Mouse (Mus musculus) small intestine, adult 10 weeks (tissue): ENCODE data around the gene Slc25a27. TPM values are rescaled to one million over a fixed set of nuclear protein-coding genes. Genes with fewer than 3 reads are reported as not detected.

Source experiments
- polyA plus RNA-seq: library from polyadenylated mRNA; stranded (reverse); fragments of 350-450 nt; fragmentation: Illumina TruSeq; extraction: RNeasy Lipid Tissue Mini Kit (QIAGEN cat#74804); gene quantifications from one replicate; pipeline ENCODE4 v1.2.3, GENCODE M21; 2014; ENCODE audit warnings: low replicate concordance

Slc25a27 gene
- polyA plus RNA-seq: 1.3 TPM

DNA sequence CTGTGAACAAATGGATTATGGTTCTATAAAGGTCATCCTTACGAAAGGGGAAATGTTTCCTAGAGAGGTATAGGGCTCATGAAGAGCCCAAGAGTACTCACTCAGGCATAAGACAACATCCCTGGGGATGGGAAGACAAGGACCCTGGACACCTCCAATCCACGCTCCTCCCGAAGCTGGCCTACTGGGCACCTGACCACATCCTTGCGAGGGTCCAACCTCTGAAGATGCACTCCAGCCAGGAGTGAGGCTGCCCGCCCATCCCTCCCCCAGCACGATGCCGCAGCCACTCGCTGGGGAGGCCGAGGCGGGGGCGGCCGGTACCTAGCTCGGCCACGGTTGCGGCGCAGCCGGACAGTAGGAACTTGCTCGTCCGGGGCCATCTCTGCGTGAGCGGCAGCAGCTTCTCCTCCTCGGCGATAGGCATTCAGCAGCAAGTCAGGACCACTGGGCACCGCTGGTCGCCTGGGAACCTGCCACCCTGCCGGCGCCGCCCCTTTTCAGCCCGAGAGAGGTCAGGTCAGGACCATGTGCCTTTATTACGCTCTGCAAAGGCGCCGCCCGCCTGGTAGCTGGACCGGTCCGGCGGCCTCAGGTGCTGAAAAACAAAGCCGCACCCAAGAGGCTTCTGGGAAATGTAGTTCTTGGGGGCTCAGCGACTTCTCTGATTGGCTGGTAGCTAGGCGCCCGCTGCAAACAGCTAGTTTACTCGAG lies at the start of gene Slc25a27:
Gene Slc25a27 (minus strand): TSS at position 639 of the 714 bp plus-strand sequence.

DNA sequence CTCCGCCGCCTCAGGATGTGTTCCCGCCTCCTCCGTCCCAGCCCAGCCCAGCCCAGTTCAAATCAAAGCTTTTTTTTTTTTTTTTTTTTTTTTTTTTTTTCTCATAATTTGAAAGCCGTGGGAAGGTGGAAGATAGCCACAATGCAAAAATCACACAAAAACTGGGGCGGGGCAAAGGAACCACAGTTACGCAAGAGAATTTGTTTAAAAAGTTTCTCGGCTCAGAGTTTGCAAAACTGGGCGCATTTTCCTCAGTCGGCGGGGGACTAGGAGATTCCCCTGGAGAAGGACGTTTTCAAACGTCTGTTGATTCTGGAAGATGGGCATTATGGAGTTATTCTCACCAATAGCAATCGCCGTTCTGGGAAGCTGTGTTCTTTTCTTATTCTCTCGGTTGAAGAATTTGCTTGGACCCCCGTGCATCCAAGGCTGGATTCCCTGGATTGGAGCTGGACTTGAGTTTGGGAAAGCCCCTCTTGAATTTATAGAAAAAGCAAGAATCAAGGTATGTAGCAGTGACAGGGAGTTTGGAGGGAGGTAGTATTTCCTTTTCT lies 353 bp upstream of the Slc25a27 start, which contains the start of gene Cyp39a1:
Gene Cyp39a1 (plus strand): TSS at position 136 of the 554 bp plus-strand sequence.

DNA sequence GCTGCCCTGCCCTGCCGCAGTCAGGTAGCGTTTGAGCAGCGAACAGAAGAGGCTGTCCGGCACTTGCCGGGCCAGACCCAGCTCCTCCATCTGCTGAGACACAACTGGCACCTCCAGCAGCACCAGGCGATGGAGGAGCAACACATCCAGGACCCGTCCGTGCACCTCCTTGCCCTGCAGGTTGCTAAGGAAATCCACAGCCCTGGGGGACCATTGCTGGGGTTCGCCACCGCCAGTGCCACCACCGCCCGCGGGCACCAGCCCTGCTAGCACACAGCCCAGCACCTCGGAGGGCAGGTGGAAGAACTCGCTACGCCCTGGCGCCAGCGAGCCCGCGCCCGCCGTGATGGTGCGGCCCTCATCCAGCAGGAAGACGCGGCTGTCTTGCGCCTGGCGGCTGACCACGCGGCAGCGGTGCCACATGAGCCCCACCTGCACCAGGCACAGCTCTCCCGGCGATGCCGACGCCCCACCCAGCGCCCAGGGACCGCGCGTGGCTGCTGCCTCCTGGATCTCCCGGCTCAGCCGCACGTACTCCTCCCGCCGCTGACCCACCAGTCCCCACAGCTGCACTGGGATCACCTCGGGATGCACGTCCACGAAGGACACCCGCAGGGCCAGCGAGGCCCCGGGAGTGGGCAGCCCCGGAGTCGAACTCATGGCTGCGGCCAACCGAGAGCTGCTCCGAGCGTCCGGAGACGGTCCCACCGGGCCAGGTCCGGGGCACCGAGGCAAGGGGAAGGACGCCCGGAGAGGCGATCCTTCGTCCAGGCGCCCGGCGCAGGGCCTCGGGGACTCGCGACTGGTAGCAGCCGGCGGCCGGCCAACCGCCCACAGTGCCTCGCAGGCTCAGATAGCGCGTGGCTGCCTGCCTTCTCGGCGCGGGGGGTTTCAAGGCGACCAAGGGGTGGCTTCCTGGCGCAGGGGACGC lies 37.3 kb downstream of the Slc25a27 start, which contains the start of gene Tdrd6:
Gene Tdrd6 (minus strand): TSS at position 804 of the 931 bp plus-strand sequence.

Other genes with a start within 250 kb of the Slc25a27 start
- gene Mep1a, start 164.4 kb downstream of the Slc25a27 start, polyA plus RNA-seq: 75.8 TPM
- gene Ankrd66, start 123.6 kb downstream of the Slc25a27 start, polyA plus RNA-seq: not detected
- gene Pla2g7, start 99.1 kb downstream of the Slc25a27 start, polyA plus RNA-seq: 58.5 TPM
- gene Tdrd6, start 36.9 kb downstream of the Slc25a27 start, polyA plus RNA-seq: not detected
- gene Cyp39a1, start 211 bp upstream of the Slc25a27 start, polyA plus RNA-seq: 17.9 TPM
- 3.2 TPM for gene Rcan2, start 134.1 kb upstream of the Slc25a27 start, polyA plus RNA-seq